Mouse (Mus musculus): ENCODE data around the gene Zbtb7b.

- TF ChIP-seq POLR2A (IDR thresholded peaks at IDR 0.05; ENCODE audit: insufficient read depth, low read depth, low read length) (no peak), CTCF (IDR thresholded peaks at IDR 0.05; ENCODE audit: insufficient read depth, low read depth, low read length) (no peak)
Observed at GRCm38 (mm10) chr3:89421002-89421774, 26.6 kb upstream of the Zbtb7b start.
